Mouse (Mus musculus) v-Abl transformed pro-B cells (cell line): Measurements from ENCODE around the gene Naglu.

Experiments used
- in situ Hi-C, 2 experiments: fragments of 400-800 bp; cut with MboI; formaldehyde crosslinking; loops; one replicate each; pipeline ENCODE4 v1.15.1; 2025; ENCODE audit not compliant: unreplicated experiment in 2 of 2

The Naglu gene

GRCm38 (mm10) chr11:101055418-101055817 lies 14.4 kb upstream of the Naglu start:
- in situ Hi-C loops, result loop anchor here (5.0 kb wide), 2 partner anchors 73 to 163 kb away; no protein-coding TSS in a partner anchor

GRCm38 (mm10) chr11:101056885-101057284 lies 12.9 kb upstream of the Naglu start:
- in situ Hi-C loops, result loop anchor here (5.0 kb wide), 2 partner anchors 75 to 165 kb away; no protein-coding TSS in a partner anchor

- in situ Hi-C loops, result loop anchor here (5.0 kb wide), 2 partner anchors 76 to 166 kb away; no protein-coding TSS in a partner anchor
Observed at GRCm38 (mm10) chr11:101057860-101058259, 12.0 kb upstream of the Naglu start.

- in situ Hi-C loops, result loop anchor here (5.0 kb wide), 2 partner anchors 76 to 166 kb away; no protein-coding TSS in a partner anchor
Observed at GRCm38 (mm10) chr11:101058726-101059125, 11.1 kb upstream of the Naglu start.

GRCm38 (mm10) chr11:101059473-101059872 lies 10.3 kb upstream of the Naglu start:
- in situ Hi-C loops, result loop anchor here (5.0 kb wide), 2 partner anchors 77 to 167 kb away; no protein-coding TSS in a partner anchor

- in situ Hi-C loops, result no loop called here
Observed at GRCm38 (mm10) chr11:101060126-101060525, 9.7 kb upstream of the Naglu start.

- in situ Hi-C loops, result no loop called here
Observed at GRCm38 (mm10) chr11:101061049-101061448, 8.8 kb upstream of the Naglu start.

- in situ Hi-C loops, result no loop called here
Observed at GRCm38 (mm10) chr11:101062165-101062884, 7.5 kb upstream of the Naglu start.

GRCm38 (mm10) chr11:101062971-101063675 lies 6.7 kb upstream of the Naglu start:
- in situ Hi-C loops, result no loop called here

GRCm38 (mm10) chr11:101063676-101064327 lies 6.0 kb upstream of the Naglu start:
- in situ Hi-C loops, result no loop called here

GRCm38 (mm10) chr11:101064462-101064861 lies 5.3 kb upstream of the Naglu start:
- in situ Hi-C loops, result no loop called here

GRCm38 (mm10) chr11:101065002-101065401 lies 4.8 kb upstream of the Naglu start:
- in situ Hi-C loops, result no loop called here

- in situ Hi-C loops, result no loop called here
Observed at GRCm38 (mm10) chr11:101066549-101067412, 3.0 kb upstream of the Naglu start.

- in situ Hi-C loops, result no loop called here
Observed at GRCm38 (mm10) chr11:101070189-101070527, 346 bp downstream of the Naglu start.

- in situ Hi-C loops, result no loop called here
Observed at GRCm38 (mm10) chr11:101070987-101071386, 1.2 kb downstream of the Naglu start.

GRCm38 (mm10) chr11:101071810-101072428 lies 2.1 kb downstream of the Naglu start:
- in situ Hi-C loops, result no loop called here

- in situ Hi-C loops, result loop anchor here in 1 of 2 experiments (25.0 kb wide), 1 partner anchor 359 kb away; the partner anchor contains the start of genes Ifi35, Ptges3l, Rpl27 and Rundc1
Observed at GRCm38 (mm10) chr11:101078121-101078520, 8.3 kb downstream of the Naglu start, which contains the start of gene Hsd17b1. Hsd17b1 (plus strand) TSS chr11:101078411.

GRCm38 (mm10) chr11:101079746-101080145 lies 9.9 kb downstream of the Naglu start:
- in situ Hi-C loops, result loop anchor here (5.0 to 25.0 kb wide), 4 partner anchors 38 to 358 kb away; partner anchors contain the start of genes Cntnap1 (in 1 of the 2), Ifi35 (in 1 of the 2), Plekhh3 (in 1 of the 2) and Ptges3l (in 1 of the 2)

- in situ Hi-C loops, result loop anchor here (5.0 to 25.0 kb wide), 4 partner anchors 37 to 357 kb away; partner anchors contain the start of genes Cntnap1 (in 1 of the 2), Ifi35 (in 1 of the 2), Plekhh3 (in 1 of the 2) and Ptges3l (in 1 of the 2)
Observed at GRCm38 (mm10) chr11:101080421-101080820, 10.6 kb downstream of the Naglu start.
